Mouse (Mus musculus): ENCODE data around the gene Rbm26.

Gene Rbm26

GRCm38 (mm10) chr14:105177238-105177693 is at the start of gene Rbm26:
Rbm26 (minus strand) TSS chr14:105177327.
- DNase-seq (ENCODE audit: low spot score in 2 of 2), result peak; percentile 97 to 99

GRCm38 (mm10) chr14:105225790-105226189 is 48.7 kb upstream of the Rbm26 start:
- no peak for DNase-seq (ENCODE audit: low spot score in 2 of 2)

- DNase-seq (ENCODE audit: low spot score in 2 of 2), result no peak
Observed at GRCm38 (mm10) chr14:105222240-105222639, 45.1 kb upstream of the Rbm26 start.

GRCm38 (mm10) chr14:105219525-105220376 is 42.6 kb upstream of the Rbm26 start:
- no peak for DNase-seq (ENCODE audit: low spot score in 2 of 2)

GRCm38 (mm10) chr14:105198401-105198800 is 21.3 kb upstream of the Rbm26 start:
- no peak for DNase-seq (ENCODE audit: low spot score in 2 of 2)

- DNase-seq (ENCODE audit: low spot score in 2 of 2), result no peak
Observed at GRCm38 (mm10) chr14:105194682-105195081, 17.6 kb upstream of the Rbm26 start.

GRCm38 (mm10) chr14:105184866-105185265 is 7.7 kb upstream of the Rbm26 start:
- no peak for DNase-seq (ENCODE audit: low spot score in 2 of 2)

- DNase-seq (ENCODE audit: low spot score in 2 of 2), result no peak
Observed at GRCm38 (mm10) chr14:105182786-105183185, 5.7 kb upstream of the Rbm26 start.

- DNase-seq (ENCODE audit: low spot score in 2 of 2), result no peak
Observed at GRCm38 (mm10) chr14:105179733-105180132, 2.6 kb upstream of the Rbm26 start.

- DNase-seq (ENCODE audit: low spot score in 2 of 2), result no peak
Observed at GRCm38 (mm10) chr14:105178996-105179395, 1.9 kb upstream of the Rbm26 start.

GRCm38 (mm10) chr14:105176381-105177168 is 552 bp downstream of the Rbm26 start:
- peak; percentile 41 to 44 for DNase-seq (ENCODE audit: low spot score in 2 of 2)

GRCm38 (mm10) chr14:105167181-105167580 is 9.9 kb downstream of the Rbm26 start:
- no peak for DNase-seq (ENCODE audit: low spot score in 2 of 2)

GRCm38 (mm10) chr14:105164793-105165192 is 12.3 kb downstream of the Rbm26 start:
- no peak for DNase-seq (ENCODE audit: low spot score in 2 of 2)

- DNase-seq (ENCODE audit: low spot score in 2 of 2), result no peak
Observed at GRCm38 (mm10) chr14:105161334-105161733, 15.8 kb downstream of the Rbm26 start.

- no peak for DNase-seq (ENCODE audit: low spot score in 2 of 2)
Observed at GRCm38 (mm10) chr14:105158526-105158925, 18.6 kb downstream of the Rbm26 start.

GRCm38 (mm10) chr14:105134076-105134475 is 43.1 kb downstream of the Rbm26 start:
- no peak for DNase-seq (ENCODE audit: low spot score in 2 of 2)

- DNase-seq (ENCODE audit: low spot score in 2 of 2), result no peak
Observed at GRCm38 (mm10) chr14:105127715-105128385, 49.3 kb downstream of the Rbm26 start.

- no peak for DNase-seq (ENCODE audit: low spot score in 2 of 2)
Observed at GRCm38 (mm10) chr14:105124513-105124912, 52.6 kb downstream of the Rbm26 start.

GRCm38 (mm10) chr14:105115402-105115801 is 61.7 kb downstream of the Rbm26 start:
- no peak for DNase-seq (ENCODE audit: low spot score in 2 of 2)

GRCm38 (mm10) chr14:105106252-105106651 is 70.9 kb downstream of the Rbm26 start:
- DNase-seq (ENCODE audit: low spot score in 2 of 2), result no peak

GRCm38 (mm10) chr14:105098861-105099260 is 78.3 kb downstream of the Rbm26 start:
- DNase-seq (ENCODE audit: low spot score in 2 of 2), result no peak

GRCm38 (mm10) chr14:105096221-105096620 is 80.9 kb downstream of the Rbm26 start:
- DNase-seq (ENCODE audit: low spot score in 2 of 2), result no peak

All from right cerebral cortex, postnatal 10 days (tissue).